Mouse (Mus musculus) thymus, adult 2 months (tissue): ENCODE measurements around the gene Hpcal1.

Experiments
- CTCF ChIP-seq: fragments of 200-500 bp; IDR thresholded peaks from 2 replicates; pipeline ENCODE4 v1.5.1; 2012; ENCODE audit warnings: mild to moderate bottlenecking, control low read depth, low read length, moderate library complexity, borderline replicate concordance; ENCODE audit not compliant: control insufficient read depth, poor library complexity, insufficient read depth; ENCODE audit errors: extremely low read depth
- POLR2A ChIP-seq: fragments of 200-500 bp; IDR thresholded peaks from 2 replicates; pipeline ENCODE4 v1.6.1; 2012; ENCODE audit warnings: mild to moderate bottlenecking, low read length, control low read depth, moderate library complexity; ENCODE audit not compliant: control insufficient read depth, poor library complexity, insufficient read depth; ENCODE audit errors: extremely low read depth

DNA sequence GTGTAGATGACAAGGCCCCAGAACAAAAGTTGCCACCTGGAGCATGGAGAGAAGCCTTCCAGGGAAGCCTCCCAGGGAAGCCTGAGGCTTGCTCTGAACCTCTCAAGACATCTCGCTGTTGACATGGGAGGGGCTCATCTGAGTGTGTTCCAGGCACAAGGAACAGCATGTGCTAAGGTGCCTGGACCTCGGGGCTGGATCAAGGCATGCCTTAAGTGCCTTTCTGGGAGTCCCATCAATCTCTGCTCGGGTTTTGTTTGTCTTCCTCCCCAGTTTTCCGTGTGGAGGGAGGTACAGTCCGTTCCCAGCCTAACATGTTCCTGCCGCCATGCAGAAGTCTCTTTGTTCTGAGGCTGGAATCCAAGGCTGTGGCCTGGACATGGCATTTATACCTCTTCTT lies 33.3 kb downstream of the Hpcal1 start:
- TF ChIP-seq POLR2A = no peak
- TF ChIP-seq CTCF = no peak
